Mouse (Mus musculus): Measurements from ENCODE around the gene Pinlyp. TPM values are rescaled to one million over a fixed set of nuclear protein-coding genes. Genes with fewer than 3 reads are reported as not detected.
"Not testable (repeated sequence)": the region's sequence is repeated elsewhere in the genome, so short reads cannot be mapped to it uniquely, and the experiment has no call there.

The Pinlyp gene
- polyA plus RNA-seq, 1 experiment from 2014 or later, result 0.21 TPM

- H3K27ac ChIP-seq, result peak within 1 kb of the TSS; percentile 97
- H3K4me3 ChIP-seq, result peak within 1 kb of the TSS; percentile 75
- H3K4me1 ChIP-seq, result peaks cover 23% of the 10 kb centered on the region
- no peaks in the 10 kb centered on the region for H3K9me3 ChIP-seq
- under 1% methylated on average over 44 of the region's 44 CpGs for WGBS
- peaks cover 18% of the 10 kb centered on the region for H3K36me3 ChIP-seq
- peaks cover 25% of the 10 kb centered on the region for H3K27me3 ChIP-seq (ENCODE audit: insufficient read depth, poor library complexity, severe bottlenecking)
- peak; percentile 99 for DNase-seq (ENCODE audit: low spot score)
Observed at GRCm38 (mm10) chr7:24530062-24530931, 15.6 kb downstream of the Pinlyp start, which contains the start of gene Irgq. TSS of gene Irgq (plus strand) at chr7:24530689.

GRCm38 (mm10) chr7:24529580-24529979 is 16.3 kb downstream of the Pinlyp start:
- H3K9me3 ChIP-seq, result no peaks in the 10 kb centered on the region
- peak overlapping the region; percentile 97 for H3K27ac ChIP-seq
- peaks cover 17% of the 10 kb centered on the region for H3K36me3 ChIP-seq
- peaks cover 17% of the 10 kb centered on the region for H3K27me3 ChIP-seq (ENCODE audit: insufficient read depth, poor library complexity, severe bottlenecking)
- peaks cover 23% of the 10 kb centered on the region for H3K4me1 ChIP-seq
- WGBS, result 52% methylated on average over 11 of the region's 11 CpGs
- no peak for DNase-seq (ENCODE audit: low spot score)
- peak overlapping the region; percentile 75 for H3K4me3 ChIP-seq

- Histone ChIP-seq H3K4me1 (peaks cover 18% of the 10 kb centered on the region), H3K36me3 (peaks cover 12% of the 10 kb centered on the region), H3K27ac (no peak overlapping the region), H3K4me3 (no peak overlapping the region), H3K27me3 (ENCODE audit: insufficient read depth, poor library complexity, severe bottlenecking) (peaks cover 10% of the 10 kb centered on the region), H3K9me3 (no peaks in the 10 kb centered on the region)
- no peak for DNase-seq (ENCODE audit: low spot score)
- 92% methylated on average over 11 of the region's 11 CpGs for WGBS
Observed at GRCm38 (mm10) chr7:24528861-24529260, 17.1 kb downstream of the Pinlyp start.

GRCm38 (mm10) chr7:24525686-24526420 is 20.1 kb downstream of the Pinlyp start:
- 80% methylated on average over 12 of the region's 12 CpGs for WGBS
- H3K4me1 ChIP-seq, result peaks cover 7% of the 10 kb centered on the region

GRCm38 (mm10) chr7:24524978-24525377 is 20.9 kb downstream of the Pinlyp start:
- WGBS, result 82% methylated on average over 6 of the region's 6 CpGs
- Histone ChIP-seq H3K4me1 (peaks cover 7% of the 10 kb centered on the region), H3K27me3 (ENCODE audit: insufficient read depth, poor library complexity, severe bottlenecking) (no peaks in the 10 kb centered on the region), H3K9me3 (no peaks in the 10 kb centered on the region), H3K27ac (no peak overlapping the region), H3K4me3 (no peak overlapping the region), H3K36me3 (no peaks in the 10 kb centered on the region)
- no peak for DNase-seq (ENCODE audit: low spot score)

More at GRCm38 (mm10) chr7:24525686-24526420, 20.1 kb downstream of the Pinlyp start:
- Histone ChIP-seq H3K27ac (no peak overlapping the region), H3K27me3 (ENCODE audit: insufficient read depth, poor library complexity, severe bottlenecking) (no peaks in the 10 kb centered on the region), H3K36me3 (no peaks in the 10 kb centered on the region), H3K4me3 (no peak overlapping the region), H3K9me3 (no peaks in the 10 kb centered on the region)
- no peak for DNase-seq (ENCODE audit: low spot score)

- no peak overlapping the region for H3K4me3 ChIP-seq
- DNase-seq (ENCODE audit: low spot score), result no peak
- H3K9me3 ChIP-seq, result no peaks in the 10 kb centered on the region
- no peaks in the 10 kb centered on the region for H3K36me3 ChIP-seq
- H3K4me1 ChIP-seq, result no peaks in the 10 kb centered on the region
- no peaks in the 10 kb centered on the region for H3K27me3 ChIP-seq (ENCODE audit: insufficient read depth, poor library complexity, severe bottlenecking)
- WGBS, result 79% methylated on average over 6 of the region's 6 CpGs
- no peak overlapping the region for H3K27ac ChIP-seq
Observed at GRCm38 (mm10) chr7:24523723-24524122, 22.2 kb downstream of the Pinlyp start.

GRCm38 (mm10) chr7:24522805-24523204 is 23.1 kb downstream of the Pinlyp start:
- Histone ChIP-seq H3K27ac (no peak overlapping the region), H3K36me3 (0 out of 2 replicates have a peak, but pooled peaks cover 3% of the 10 kb centered on the region), H3K27me3 (ENCODE audit: insufficient read depth, poor library complexity, severe bottlenecking) (no peaks in the 10 kb centered on the region), H3K4me3 (no peak overlapping the region), H3K4me1 (no peaks in the 10 kb centered on the region), H3K9me3 (no peaks in the 10 kb centered on the region)
- WGBS, result 57% methylated on average over 5 of the region's 5 CpGs
- DNase-seq (ENCODE audit: low spot score), result no peak

GRCm38 (mm10) chr7:24520054-24520453 is 25.9 kb downstream of the Pinlyp start:
- H3K9me3 ChIP-seq; H3K4me1 ChIP-seq; H3K27ac ChIP-seq; H3K27me3 ChIP-seq (ENCODE audit: insufficient read depth, poor library complexity, severe bottlenecking); H3K4me3 ChIP-seq; DNase-seq (ENCODE audit: low spot score): not testable (repeated sequence)
- 88% methylated on average over 10 of the region's 10 CpGs for WGBS
- H3K36me3 ChIP-seq, result peaks cover 24% of the 10 kb centered on the region

- DNase-seq (ENCODE audit: low spot score), result no peak
- H3K9me3 ChIP-seq, result no peaks in the 10 kb centered on the region
- peaks cover 31% of the 10 kb centered on the region for H3K36me3 ChIP-seq
- no peaks in the 10 kb centered on the region for H3K27me3 ChIP-seq (ENCODE audit: insufficient read depth, poor library complexity, severe bottlenecking)
- no peak overlapping the region for H3K27ac ChIP-seq
- H3K4me3 ChIP-seq, result no peak overlapping the region
- whole genome bisulfite sequencing, result 60% methylated on average over 3 of the region's 3 CpGs
- no peaks in the 10 kb centered on the region for H3K4me1 ChIP-seq
Observed at GRCm38 (mm10) chr7:24519130-24519529, 26.8 kb downstream of the Pinlyp start.

- Histone ChIP-seq H3K27ac (no peak overlapping the region), H3K27me3 (ENCODE audit: insufficient read depth, poor library complexity, severe bottlenecking) (no peaks in the 10 kb centered on the region), H3K36me3 (peaks cover 38% of the 10 kb centered on the region), H3K9me3 (no peaks in the 10 kb centered on the region), H3K4me1 (no peaks in the 10 kb centered on the region), H3K4me3 (no peak overlapping the region)
- 59% methylated on average over 6 of the region's 6 CpGs for WGBS
- DNase-seq (ENCODE audit: low spot score), result no peak
Observed at GRCm38 (mm10) chr7:24517654-24518053, 28.3 kb downstream of the Pinlyp start.

- H3K27me3 ChIP-seq (ENCODE audit: insufficient read depth, poor library complexity, severe bottlenecking), result no peaks in the 10 kb centered on the region
- no peak overlapping the region for H3K27ac ChIP-seq
- WGBS, result 47% methylated on average over 5 of the region's 5 CpGs
- no peaks in the 10 kb centered on the region for H3K9me3 ChIP-seq
- no peak overlapping the region for H3K4me3 ChIP-seq
- no peaks in the 10 kb centered on the region for H3K4me1 ChIP-seq
- peaks cover 42% of the 10 kb centered on the region for H3K36me3 ChIP-seq
- DNase-seq (ENCODE audit: low spot score), result no peak
Observed at GRCm38 (mm10) chr7:24517077-24517476, 28.8 kb downstream of the Pinlyp start.

GRCm38 (mm10) chr7:24516319-24516718 is 29.6 kb downstream of the Pinlyp start:
- H3K36me3 ChIP-seq, result peaks cover 48% of the 10 kb centered on the region
- H3K4me3 ChIP-seq; H3K27me3 ChIP-seq (ENCODE audit: insufficient read depth, poor library complexity, severe bottlenecking); H3K27ac ChIP-seq; DNase-seq (ENCODE audit: low spot score); H3K9me3 ChIP-seq; H3K4me1 ChIP-seq: not testable (repeated sequence)
- 57% methylated on average over 8 of the region's 8 CpGs for WGBS

GRCm38 (mm10) chr7:24512355-24512754 is 33.6 kb downstream of the Pinlyp start, which contains the start of gene AC161166.1:
TSS of gene AC161166.1 (minus strand) at chr7:24512455.
- no peaks in the 10 kb centered on the region for H3K9me3 ChIP-seq
- no peak within 1 kb of the TSS for H3K27ac ChIP-seq
- 84% methylated on average over 7 of the region's 7 CpGs for WGBS
- peaks cover 6% of the 10 kb centered on the region for H3K4me1 ChIP-seq
- DNase-seq (ENCODE audit: low spot score), result no peak
- no peaks in the 10 kb centered on the region for H3K27me3 ChIP-seq (ENCODE audit: insufficient read depth, poor library complexity, severe bottlenecking)
- H3K4me3 ChIP-seq, result no peak within 1 kb of the TSS
- H3K36me3 ChIP-seq, result peaks cover 50% of the 10 kb centered on the region
